Mouse (Mus musculus) spleen, embryonic (tissue): ENCODE measurements around the gene Dffb.

ENCODE experiments used
- CTCF ChIA-PET: fragments of 350-600 bp; sonication (Branson Sonifier 250); formaldehyde crosslinking; loops from one replicate; lab custom pipeline; 2022; lab: Charles Lee

The Dffb gene

DNA sequence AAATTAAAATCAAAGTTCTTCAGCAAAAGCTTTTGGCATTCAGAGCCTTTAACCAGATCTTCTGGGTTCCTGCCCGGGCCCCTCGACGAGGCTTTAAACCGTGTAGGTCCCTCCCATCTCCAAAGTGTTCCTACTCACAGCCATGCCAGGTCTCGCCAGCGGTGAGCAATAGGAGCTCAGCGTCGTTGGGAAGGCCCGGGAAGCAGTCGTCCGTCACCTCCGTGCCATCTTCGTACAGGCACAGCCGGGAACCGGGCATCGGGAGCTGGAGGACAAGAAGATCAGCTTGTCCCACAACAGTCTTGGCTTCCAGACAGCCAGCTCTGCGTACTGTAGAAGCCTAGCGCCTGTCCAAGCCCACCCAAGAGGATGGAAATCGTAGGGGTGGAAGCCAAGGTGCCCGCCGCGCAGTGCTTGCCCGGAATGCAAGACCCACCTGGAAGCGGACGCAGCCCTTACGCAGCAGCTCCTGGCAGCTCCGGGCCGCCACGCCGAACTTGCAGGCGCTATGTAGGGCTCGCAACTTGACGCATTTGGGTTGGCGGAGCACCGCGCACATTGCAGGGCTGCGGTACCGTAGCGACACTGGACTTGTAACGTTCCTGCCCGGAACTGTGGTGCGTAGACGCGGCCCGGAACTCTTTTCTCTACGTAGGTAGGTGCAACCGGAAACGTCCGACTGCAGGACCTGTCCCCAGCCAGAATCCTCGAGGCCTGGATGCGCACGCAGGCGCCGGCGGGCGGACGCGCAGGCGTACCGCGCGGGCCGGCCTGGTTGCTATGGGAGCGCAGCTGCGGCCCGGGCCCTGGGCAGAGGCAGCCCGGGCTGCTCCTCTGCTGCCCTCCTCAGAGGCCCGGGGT, at the start of gene Dffb, which contains the start of gene Cep104:
Gene Dffb, minus strand, starts transcription at position 696 of the 861 bp plus-strand sequence.
Gene Cep104, plus strand, starts transcription at position 764 of the 861 bp plus-strand sequence.
- CTCF ChIA-PET = interaction anchor here (1.6 kb wide), 1 partner anchor 37 kb away, joined by 6 read pairs; the partner anchor contains the start of gene Lrrc47

DNA sequence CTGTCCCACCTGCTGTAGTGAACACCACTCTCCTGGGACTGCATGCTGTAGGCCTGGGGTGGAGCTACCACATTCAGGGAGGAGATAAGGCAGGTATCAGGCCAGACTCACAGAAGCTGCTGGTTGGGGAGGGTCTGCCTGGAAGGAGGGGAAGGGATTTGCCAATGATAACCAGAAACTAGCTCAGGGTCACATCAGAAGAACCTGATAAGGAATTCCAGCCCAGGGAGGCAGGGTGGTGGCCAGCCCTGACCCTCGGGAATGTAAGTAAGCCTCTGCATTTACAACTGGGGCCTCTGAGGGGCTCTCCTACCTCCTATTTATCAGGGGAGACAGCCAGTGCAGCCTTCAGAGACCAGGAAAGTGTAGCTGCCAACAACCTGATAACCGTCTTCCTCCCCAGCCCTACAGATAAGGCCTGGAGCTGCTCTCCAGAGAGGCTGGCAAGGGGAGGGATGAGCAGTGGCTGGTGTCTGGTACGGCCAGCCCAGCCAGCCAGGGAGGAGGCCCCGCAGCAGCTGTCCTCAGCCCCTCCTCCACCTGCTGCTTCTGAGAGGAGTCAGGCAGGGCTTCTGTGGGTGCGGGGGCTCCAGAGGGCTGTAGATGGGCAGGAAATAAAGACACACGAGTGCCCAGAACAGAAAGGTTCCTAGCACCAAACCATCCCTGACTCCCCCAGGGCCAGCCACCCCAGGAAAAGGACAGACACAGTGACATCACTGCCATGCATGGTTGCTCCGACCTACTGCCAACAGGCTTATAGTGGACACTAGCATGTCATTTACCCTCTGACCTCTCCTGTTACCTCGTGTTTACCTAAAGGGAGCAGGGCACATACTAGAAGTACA, 49.1 kb upstream of the Dffb start:
- CTCF ChIA-PET = interaction anchor here (0.6 kb wide), 1 partner anchor 28 kb away, joined by 5 read pairs; no protein-coding TSS in a partner anchor

DNA sequence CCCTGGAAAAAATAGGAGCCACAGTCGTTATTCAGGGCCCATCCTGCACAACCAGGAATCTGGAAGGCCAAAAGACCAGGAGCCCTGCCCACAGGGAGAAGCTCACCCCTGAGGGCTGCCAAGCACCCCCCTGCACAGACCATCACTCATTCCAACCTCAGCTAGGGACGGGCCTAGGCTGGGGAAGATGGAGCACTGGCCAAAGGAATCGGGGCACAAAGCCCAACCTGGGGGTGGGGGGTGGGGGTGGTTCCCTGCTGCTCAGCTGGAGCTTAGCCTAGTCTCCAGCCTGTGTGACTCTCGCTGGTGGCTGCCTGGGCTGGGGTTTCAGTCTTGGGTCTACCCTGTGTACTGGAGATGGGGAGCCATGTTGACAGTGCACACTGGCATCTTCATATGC, 47.9 kb upstream of the Dffb start:
- CTCF ChIA-PET = no interaction called here

DNA sequence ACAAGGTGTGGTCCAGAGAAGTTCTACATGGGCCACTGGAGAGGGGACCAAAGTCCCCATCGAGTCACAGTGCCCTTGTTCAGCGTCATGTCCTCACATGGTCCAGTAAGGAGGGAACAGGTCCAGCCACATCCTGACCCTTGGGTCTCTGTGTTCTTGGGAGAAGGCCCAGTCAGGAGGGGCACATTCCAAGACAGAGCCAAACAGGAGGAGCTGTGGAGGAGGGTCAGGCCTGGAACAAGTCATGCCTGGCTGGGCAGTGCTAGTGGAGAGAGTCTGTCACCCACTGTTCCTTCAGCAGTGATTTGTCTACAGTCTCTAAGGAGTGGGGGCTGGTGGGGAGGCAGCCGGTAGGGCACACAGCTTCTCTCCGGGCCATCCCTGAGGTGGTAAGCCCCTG, 47.5 kb upstream of the Dffb start:
- CTCF ChIA-PET = no interaction called here

DNA sequence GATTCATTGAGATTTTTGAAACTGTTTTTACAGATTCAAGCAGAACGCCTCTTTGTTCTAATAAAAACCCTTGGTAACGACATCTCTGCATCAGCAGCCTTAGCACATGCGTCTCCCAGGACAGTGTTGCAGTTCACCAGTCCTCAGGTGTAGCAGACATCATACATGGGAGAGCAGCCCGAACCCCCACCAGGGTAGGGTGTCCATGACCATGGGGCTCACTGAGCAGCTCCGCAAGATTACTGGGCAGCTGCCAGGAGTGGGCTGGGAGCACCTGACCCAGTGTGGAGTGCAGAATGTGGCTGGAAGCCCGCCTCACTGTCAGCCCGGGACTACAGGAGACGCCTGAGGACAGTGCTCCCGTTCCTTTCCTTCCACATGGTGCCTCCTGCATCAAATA, 46.5 kb upstream of the Dffb start:
- CTCF ChIA-PET = no interaction called here

DNA sequence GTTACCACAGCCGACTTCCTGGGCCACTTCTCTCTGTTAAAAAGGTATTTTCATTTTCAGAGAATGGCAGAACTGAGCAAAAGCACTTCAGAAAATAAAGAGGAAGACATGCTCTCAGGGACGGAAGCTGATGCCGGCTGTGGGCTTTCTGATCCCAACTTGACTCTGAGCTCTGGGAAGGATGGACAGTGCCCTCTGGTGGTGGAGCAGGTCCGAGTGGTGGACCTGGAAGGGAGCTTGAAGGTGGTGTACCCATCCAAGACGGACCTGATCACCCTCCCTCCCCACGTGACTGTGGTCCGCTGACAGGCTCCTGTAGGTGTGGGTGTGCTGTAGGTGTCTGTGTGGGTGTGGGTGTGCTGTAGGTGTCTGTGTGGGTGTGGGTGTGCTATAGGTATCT, 44.6 kb upstream of the Dffb start:
- CTCF ChIA-PET = no interaction called here

DNA sequence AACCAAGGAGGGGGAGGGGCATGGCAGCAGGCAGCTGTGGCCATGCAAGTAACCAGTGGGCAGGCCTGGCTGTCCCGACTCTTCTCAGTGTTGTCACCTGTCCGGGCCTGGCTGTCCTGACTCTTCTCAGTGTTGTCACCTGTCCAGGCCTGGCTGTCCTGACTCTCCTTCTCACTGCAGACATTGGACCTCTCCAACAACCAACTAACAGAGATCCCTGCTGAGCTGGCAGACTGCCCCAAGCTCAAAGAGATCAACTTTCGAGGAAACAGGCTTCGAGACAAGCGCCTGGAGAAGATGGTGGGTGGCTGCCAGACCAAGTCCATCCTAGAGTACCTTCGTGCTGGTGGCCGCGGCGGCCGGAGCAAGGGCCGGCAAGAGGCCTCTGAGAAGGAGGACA, 40.5 kb upstream of the Dffb start:
- CTCF ChIA-PET = no interaction called here

DNA sequence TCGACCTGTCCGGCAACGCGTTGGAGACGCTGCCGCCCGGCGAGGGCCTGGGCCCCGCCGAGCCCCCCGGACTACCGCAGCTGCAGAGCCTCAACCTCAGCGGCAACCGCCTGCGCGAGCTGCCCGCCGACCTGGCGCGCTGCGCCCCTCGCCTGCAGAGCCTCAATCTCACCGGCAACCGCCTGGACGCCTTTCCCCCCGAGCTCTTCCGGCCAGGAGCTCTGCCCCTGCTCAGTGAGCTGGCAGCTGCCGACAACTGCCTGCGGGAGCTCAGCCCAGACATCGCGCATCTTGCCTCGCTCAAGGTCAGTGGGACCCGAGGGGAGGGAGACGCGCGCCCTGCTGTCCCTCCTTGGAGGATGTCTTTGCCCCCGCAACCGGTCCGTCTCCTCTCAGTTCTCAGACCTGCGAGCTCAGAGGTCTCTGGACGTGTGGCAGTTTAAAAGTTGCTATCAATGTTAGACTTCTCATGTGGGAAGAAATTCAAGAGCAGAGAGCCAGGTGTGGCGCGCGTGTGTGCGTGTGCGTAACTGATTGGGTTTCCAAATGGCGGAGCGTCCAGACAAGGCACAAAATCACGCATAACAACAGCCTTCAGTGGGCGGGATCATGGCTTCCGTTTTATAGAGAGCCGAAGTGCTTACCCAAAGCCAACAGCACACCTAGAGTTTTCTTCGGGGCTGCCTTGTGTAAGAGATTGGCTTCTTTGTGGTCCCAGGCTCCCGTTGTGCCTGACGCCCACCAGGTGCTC, 37.4 kb upstream of the Dffb start:
- CTCF ChIA-PET = interaction anchor here (1.2 to 1.9 kb wide), 2 partner anchors 37 to 54 kb away, joined by 3 to 6 read pairs; partner anchors contain the start of genes Cep104 and Dffb

DNA sequence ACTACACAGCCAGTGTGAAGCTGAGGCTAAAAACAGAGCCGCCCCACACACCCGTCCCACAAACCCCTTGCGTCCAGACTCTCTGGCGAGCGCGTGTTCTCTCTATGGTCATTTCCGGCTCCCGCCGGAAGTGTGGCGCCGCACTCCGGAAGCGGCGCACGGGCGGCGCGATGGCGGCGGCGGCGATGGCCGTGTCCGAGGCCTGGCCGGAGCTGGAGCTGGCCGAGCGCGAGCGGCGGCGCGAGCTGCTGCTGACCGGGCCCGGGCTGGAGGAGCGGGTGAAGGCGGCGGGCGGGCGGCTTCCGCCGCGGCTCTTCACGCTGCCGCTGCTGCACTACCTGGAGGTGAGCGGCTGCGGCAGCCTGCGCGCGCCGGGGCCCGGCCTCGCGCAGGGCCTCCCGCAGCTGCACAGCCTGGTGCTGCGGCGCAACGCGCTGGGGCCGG, 36.7 kb upstream of the Dffb start, which contains the start of gene Lrrc47:
Gene Lrrc47, plus strand, starts transcription at position 86 of the 444 bp plus-strand sequence.
- CTCF ChIA-PET = interaction anchor here (0.5 to 1.9 kb wide), 3 partner anchors 37 to 1984 kb away, joined by 3 to 6 read pairs (median 3); partner anchors contain the start of genes Cep104, Dffb and Zbtb48

DNA sequence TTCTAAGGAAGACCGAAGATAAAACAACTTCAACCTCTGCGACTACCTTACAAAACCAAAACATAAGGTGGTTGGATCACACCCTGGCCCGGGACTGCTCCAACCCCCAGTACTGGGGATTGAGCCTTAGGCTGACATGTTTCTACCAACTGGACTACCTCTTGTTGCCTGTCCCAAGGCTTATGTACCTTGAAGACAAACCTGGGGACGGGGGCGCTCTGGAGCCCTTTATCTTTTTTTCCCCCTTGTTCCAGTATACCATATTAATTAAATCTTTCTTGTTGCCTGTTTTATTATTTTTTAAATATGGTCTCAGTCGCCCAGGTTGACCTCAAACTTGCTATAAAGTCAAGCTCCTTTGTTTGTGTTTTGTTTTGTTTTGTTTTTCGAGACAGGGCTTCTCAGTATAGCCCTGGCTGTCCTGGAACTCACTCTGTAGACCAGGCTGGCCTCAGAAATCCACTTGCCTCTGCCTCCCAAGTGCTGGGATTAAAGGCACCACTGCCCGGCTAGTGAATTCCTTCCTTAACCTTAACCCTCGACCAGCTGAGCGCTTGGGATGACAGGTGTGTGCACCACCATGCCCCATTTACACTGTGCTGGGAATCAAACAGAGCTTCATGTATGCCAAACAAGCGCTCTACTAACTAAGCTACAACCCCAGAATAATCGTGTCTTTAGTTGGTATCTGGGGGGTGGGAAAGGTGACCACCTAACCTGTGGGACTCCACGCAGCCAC, 36.1 kb upstream of the Dffb start:
- CTCF ChIA-PET = interaction anchor here (0.5 to 1.9 kb wide), 3 partner anchors 36 to 1984 kb away, joined by 3 to 6 read pairs (median 3); partner anchors contain the start of genes Cep104, Dffb and Zbtb48

DNA sequence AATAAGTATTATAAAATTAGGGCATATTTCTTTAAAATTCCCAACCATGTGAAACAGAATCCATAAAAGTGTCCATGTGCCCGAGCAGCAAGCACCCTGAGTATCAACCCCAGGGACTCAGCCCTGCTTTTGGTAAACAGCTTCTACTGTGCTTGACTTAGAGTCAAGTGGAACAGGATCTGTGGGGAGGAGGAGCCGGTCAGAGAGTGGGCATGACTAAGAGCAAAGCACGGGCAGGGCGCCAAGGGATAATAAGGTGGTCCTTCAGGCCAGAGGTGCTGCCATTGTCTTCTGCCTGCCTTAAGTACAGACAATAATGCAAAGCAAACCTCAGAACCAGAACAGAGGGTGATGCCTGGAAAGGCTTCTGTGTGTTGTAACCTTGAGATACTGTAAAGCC, 32.8 kb upstream of the Dffb start:
- CTCF ChIA-PET = no interaction called here

DNA sequence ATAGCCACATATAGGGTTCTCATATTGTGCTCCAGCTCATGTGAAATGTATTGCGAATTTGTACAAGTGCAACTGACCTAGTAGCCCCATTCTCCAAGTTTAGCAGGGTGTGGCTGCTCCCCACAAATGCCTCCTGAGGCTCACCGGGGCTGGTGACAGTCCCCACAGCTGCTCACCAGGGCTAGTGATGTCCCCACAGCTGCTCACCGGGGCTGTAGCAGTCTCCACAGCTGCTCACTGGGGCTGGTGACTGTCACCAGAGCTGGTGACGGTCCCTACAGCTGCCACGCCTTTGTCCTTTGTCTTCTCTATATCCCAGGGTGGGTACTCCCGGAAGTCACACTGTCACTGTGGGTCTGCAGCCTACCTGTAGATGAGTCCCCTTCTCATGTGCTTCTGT, 31.3 kb upstream of the Dffb start:
- CTCF ChIA-PET = interaction anchor here (0.6 kb wide), 1 partner anchor 92 kb away, joined by 3 read pairs; no protein-coding TSS in a partner anchor

DNA sequence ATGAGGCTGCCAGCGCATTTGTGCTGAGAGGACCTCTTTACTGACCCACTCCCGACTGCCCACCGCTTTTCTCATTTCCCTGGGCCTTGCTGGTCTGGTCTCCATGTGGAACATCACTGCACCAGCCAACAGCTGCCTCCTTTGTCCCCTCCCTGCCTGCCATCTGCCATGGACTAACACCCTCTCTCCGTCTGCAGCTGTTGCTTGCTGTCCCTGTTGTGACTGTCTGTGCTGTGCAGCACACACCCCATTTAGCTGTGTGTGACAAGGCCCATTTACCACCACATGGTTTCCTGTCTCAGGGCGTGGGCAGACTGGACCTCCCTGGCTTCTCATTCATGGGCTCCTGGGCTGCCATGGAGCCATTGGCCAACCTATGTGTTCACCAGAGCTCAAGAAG, 30.6 kb upstream of the Dffb start:
- CTCF ChIA-PET = interaction anchor here (0.6 kb wide), 1 partner anchor 93 kb away, joined by 3 read pairs; no protein-coding TSS in a partner anchor

DNA sequence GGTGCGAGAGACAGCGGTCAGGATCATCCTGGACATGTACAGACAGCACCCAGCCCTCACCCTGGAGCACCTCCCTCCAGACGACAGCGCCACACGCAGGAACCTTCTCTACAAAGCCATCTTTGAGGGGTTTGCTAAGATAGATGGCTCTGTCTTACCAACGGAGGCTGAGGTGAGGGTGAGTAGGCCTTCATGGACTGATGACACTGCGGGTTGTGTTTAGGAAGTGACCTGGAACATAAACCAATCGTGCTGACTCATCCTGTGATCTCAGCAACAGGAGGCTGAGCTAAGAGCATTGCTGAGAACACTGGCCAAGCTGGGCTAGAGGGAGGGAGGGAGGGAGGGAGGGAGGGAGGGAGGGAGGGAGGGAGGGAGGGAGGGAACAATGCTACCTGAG, 18.6 kb upstream of the Dffb start:
- CTCF ChIA-PET = no interaction called here

DNA sequence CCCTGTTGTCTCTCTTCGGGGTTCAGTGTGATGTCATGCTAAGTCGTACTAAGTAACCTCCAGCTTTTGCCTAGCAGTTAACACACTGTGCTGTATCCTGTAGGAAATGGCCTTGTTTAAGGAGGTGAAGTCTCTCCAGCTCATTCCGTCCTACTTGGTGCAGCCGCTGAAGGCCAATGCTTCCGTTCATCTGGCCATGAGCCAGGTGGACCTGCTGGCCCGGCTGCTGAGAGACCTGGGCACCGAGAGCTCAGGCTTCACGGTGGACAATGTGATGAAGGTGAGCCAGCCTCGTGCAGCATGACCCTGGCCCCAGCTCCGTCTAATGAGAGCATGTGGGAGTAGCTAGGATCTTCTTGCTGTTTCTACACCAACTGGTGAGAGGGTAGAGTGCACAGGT, 17.8 kb upstream of the Dffb start:
- CTCF ChIA-PET = no interaction called here

DNA sequence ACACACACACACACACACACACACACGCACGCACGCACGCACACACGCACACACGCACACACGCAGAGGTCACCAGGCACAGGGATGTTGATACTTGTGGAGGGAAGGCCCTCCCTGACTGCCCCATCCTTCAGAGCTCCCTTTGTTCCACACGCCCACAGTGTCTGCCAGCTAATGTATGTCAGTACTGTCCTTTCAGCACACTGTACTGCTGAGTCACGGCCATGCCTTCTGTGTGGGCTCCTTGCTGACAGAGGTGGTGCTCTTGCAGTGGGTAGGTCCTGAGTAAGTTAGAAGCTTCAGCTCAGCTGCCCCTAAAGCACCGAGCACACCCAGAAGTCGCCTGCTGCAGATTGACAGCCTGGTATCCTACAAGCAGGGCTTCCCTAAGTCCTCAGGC, 5.5 kb upstream of the Dffb start:
- CTCF ChIA-PET = interaction anchor here (0.6 kb wide), 1 partner anchor 189 kb away, joined by 10 read pairs; no protein-coding TSS in a partner anchor

DNA sequence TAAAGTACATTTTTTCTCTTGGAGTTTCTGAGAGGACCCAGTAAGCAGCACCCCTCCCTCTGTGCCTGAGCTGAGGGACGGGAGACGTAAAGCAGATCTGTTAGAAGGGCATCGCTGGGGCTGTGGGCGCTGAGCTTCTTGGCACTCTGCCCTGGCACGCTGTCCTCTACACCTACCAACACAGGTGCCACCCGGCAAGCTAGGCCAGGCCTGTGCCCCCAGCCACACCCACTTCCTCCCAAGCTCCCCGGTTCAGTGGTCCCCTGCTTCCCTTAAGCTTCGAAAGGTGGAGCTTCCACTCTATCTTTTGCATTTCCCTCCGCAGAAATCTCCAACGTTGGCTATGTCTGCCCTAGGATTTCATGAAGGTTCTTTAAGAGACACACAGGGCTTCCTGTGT, 4.3 kb upstream of the Dffb start:
- CTCF ChIA-PET = no interaction called here

DNA sequence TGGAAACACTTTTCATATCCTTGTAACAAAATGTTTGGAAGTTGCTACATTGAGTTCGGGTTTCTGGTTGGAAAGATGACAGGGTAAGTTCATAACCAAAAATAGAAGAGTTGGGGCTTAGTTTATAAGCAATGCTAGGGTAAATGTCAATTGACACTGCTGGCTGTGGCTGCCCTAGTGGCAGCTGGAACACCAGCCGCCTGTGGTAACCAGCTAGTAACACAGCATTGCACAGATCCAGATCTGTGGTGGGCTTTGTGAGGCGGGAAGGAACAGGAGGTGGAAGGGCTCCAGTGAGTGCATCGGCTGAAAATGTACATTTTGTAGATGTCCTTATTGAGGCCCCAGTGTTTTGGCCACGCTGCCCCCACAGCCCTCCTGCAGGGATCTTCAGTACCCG, 842 bp upstream of the Dffb start:
- CTCF ChIA-PET = interaction anchor here (1.6 kb wide), 1 partner anchor 36 kb away, joined by 6 read pairs; the partner anchor contains the start of gene Lrrc47

DNA sequence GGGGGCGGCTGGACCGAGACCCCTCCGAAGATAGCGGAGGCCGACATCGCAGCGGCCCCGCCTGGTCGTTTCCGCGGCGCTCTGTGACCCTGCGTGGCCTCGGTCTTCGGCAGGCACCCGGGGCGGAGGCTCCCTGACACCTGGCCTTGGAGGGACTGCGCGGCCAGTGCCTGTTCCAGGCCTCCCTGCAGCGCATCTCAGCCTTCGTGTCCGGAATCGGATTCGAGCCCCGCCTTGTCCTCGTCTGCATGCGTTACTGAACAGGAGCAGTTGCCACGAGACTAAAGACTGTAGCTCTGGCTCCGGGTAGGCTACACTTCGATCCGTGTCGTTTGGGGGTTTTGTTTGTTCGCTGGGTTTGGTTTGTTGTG, 351 bp upstream of the Dffb start:
- CTCF ChIA-PET = interaction anchor here (1.6 kb wide), 1 partner anchor 36 kb away, joined by 6 read pairs; the partner anchor contains the start of gene Lrrc47

DNA sequence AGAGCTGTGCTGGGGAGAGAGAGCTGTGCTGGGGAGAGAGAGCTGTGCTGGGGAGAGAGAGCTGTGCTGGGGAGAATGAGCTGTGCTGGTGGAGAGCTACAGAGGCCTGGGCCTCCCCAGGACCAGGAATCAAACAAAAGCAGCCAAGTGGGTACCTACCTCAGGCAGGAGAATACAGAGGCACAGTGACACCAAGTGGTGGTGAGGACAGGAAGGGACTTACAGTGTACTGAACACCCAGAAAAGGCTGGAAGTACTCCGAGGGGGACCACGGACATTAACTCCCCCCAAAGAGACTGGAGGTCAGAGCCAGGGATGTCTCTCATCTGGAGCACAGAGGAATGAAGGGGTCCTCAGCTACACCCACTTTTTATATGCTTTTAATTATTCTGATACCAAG, 6.9 kb downstream of the Dffb start:
- CTCF ChIA-PET = no interaction called here
